Mouse (Mus musculus): ENCODE measurements at regions not wholly inside any gene's neighbourhood (a gene's known extent, or its start where the extent isn't known, plus 50 kb on each side); places are given as distances from the start of the nearest gene placed in this dataset.

GRCm38 (mm10) chr5:41476001-41476400, 232.0 kb downstream of the Rab28 start:
- DNase-seq (ENCODE audit: low read depth, low spot score) = no peak

GRCm38 (mm10) chr5:41445512-41446005, 262.4 kb downstream of the Rab28 start:
- no peak for DNase-seq (ENCODE audit: low read depth, low spot score)

- DNase-seq (ENCODE audit: low read depth, low spot score) = no peak
These were observed 266.9 kb downstream of the Rab28 start for GRCm38 (mm10) chr5:41441081-41441480.

GRCm38 (mm10) chr5:41419121-41419874, 288.7 kb downstream of the Rab28 start:
- peak; percentile 69 for DNase-seq (ENCODE audit: low read depth, low spot score)

GRCm38 (mm10) chr5:41409070-41409668, 298.8 kb downstream of the Rab28 start:
- no peak for DNase-seq (ENCODE audit: low read depth, low spot score)

- DNase-seq (ENCODE audit: low read depth, low spot score) = no peak
These were observed 315.1 kb downstream of the Rab28 start for GRCm38 (mm10) chr5:41392802-41393234.

- DNase-seq (ENCODE audit: low read depth, low spot score) = no peak
These were observed 315.8 kb downstream of the Rab28 start for GRCm38 (mm10) chr5:41392137-41392554.

GRCm38 (mm10) chr5:41373409-41373808, 334.5 kb downstream of the Rab28 start:
- no peak for DNase-seq (ENCODE audit: low read depth, low spot score)

GRCm38 (mm10) chr5:41371461-41371860, 336.5 kb downstream of the Rab28 start:
- DNase-seq (ENCODE audit: low read depth, low spot score) = no peak

- no peak for DNase-seq (ENCODE audit: low read depth, low spot score)
These were observed 337.6 kb downstream of the Rab28 start for GRCm38 (mm10) chr5:41370356-41370755.

GRCm38 (mm10) chr5:41369907-41370306, 338.1 kb downstream of the Rab28 start:
- no peak for DNase-seq (ENCODE audit: low read depth, low spot score)

GRCm38 (mm10) chr5:41365883-41366282, 342.1 kb downstream of the Rab28 start:
- DNase-seq (ENCODE audit: low read depth, low spot score) = no peak

GRCm38 (mm10) chr5:41348410-41348821, 359.5 kb downstream of the Rab28 start:
- DNase-seq (ENCODE audit: low read depth, low spot score) = peak; percentile 43

GRCm38 (mm10) chr5:41347416-41347815, 360.5 kb downstream of the Rab28 start:
- no peak for DNase-seq (ENCODE audit: low read depth, low spot score)

GRCm38 (mm10) chr5:41340581-41340980, 367.4 kb downstream of the Rab28 start:
- no peak for DNase-seq (ENCODE audit: low read depth, low spot score)

GRCm38 (mm10) chr5:41296440-41296839, 411.5 kb downstream of the Rab28 start:
- no peak for DNase-seq (ENCODE audit: low read depth, low spot score)

GRCm38 (mm10) chr5:41266731-41267130, 441.2 kb downstream of the Rab28 start:
- no peak for DNase-seq (ENCODE audit: low read depth, low spot score)

- DNase-seq (ENCODE audit: low read depth, low spot score) = no peak
These were observed 441.6 kb downstream of the Rab28 start for GRCm38 (mm10) chr5:41266317-41266716.

GRCm38 (mm10) chr5:41261654-41262237, 446.2 kb downstream of the Rab28 start:
- no peak for DNase-seq (ENCODE audit: low read depth, low spot score)
